32 mouse cellular contexts compared by ENCODE assay signal in genomic region chr2:29076226-29076625, GRCm38 (mm10). TPM values are rescaled to one million over a fixed set of nuclear protein-coding genes. Genes with fewer than 3 reads are reported as not detected.
"Had no signal": no experiment of that assay in that cellular context is flagged by ENCODE, and none has a peak within 500 bp of the region (broad histone marks: within the 10 kb centered on the region; RNA-seq: fewer than 3 reads in every experiment).

No protein-coding gene starts in this region.

- H3K27me3 ChIP-seq: heart, embryonic 13.5 days; heart, embryonic 15.5 days; hindbrain, embryonic 13.5 days; hindbrain, embryonic 15.5 days; kidney, embryonic 15.5 days; limb, embryonic 13.5 days; limb, embryonic 15.5 days; liver, embryonic 12.5 days had no signal

- H3K4me3 ChIP-seq: heart, embryonic 13.5 days; heart, embryonic 15.5 days; hindbrain, embryonic 13.5 days; hindbrain, embryonic 15.5 days; kidney, embryonic 15.5 days; limb, embryonic 13.5 days; limb, embryonic 15.5 days; liver, embryonic 12.5 days had no signal

- DNase-seq: gastrocnemius, postnatal 14 days; gastrocnemius, postnatal 36 days; heart, adult 18-20 months; heart, postnatal 14 days; heart, postnatal 36 days; kidney, adult 11 months; kidney, adult 2 months; kidney, adult 9 months; kidney, postnatal 14 days; kidney, postnatal 36 days; layer of hippocampus, adult 9-11 months; layer of hippocampus, postnatal 36 days; left cerebral cortex, postnatal 4 days had no signal

- ATAC-seq: hindbrain, postnatal 0 days; intestine, embryonic 16.5 days; liver, embryonic 12.5 days had no signal

- H3K4me1 ChIP-seq: heart, embryonic 13.5 days; heart, embryonic 15.5 days; hindbrain, embryonic 13.5 days; hindbrain, embryonic 15.5 days; kidney, embryonic 15.5 days; limb, embryonic 13.5 days; limb, embryonic 15.5 days; liver, embryonic 12.5 days had no signal

- H3K9me3 ChIP-seq: heart, embryonic 13.5 days; heart, embryonic 15.5 days; hindbrain, embryonic 13.5 days; hindbrain, embryonic 15.5 days; kidney, embryonic 15.5 days; limb, embryonic 13.5 days; limb, embryonic 15.5 days; liver, embryonic 12.5 days had no signal

- H3K9ac ChIP-seq: heart, embryonic 13.5 days; heart, embryonic 15.5 days; hindbrain, embryonic 13.5 days; hindbrain, embryonic 15.5 days; kidney, embryonic 15.5 days; limb, embryonic 13.5 days; limb, embryonic 15.5 days; liver, embryonic 12.5 days; liver, embryonic 14.5 days had no signal

- H3K4me2 ChIP-seq: heart, embryonic 11.5 days; heart, embryonic 13.5 days; heart, embryonic 15.5 days; hindbrain, embryonic 13.5 days; hindbrain, embryonic 15.5 days; kidney, embryonic 15.5 days; limb, embryonic 13.5 days; limb, embryonic 15.5 days; liver, embryonic 12.5 days had no signal

- H3K27ac ChIP-seq: hindbrain, embryonic 13.5 days; hindbrain, embryonic 15.5 days; hindbrain, postnatal 0 days; kidney, embryonic 15.5 days; kidney, postnatal 0 days; limb, embryonic 13.5 days; limb, embryonic 15.5 days; liver, embryonic 12.5 days; liver, embryonic 14.5 days had no signal

RNA-seq across cellular contexts. Expression of gene Cfap77, which starts 21.4 kb away (rescaled TPM):
- total RNA-seq: gastrocnemius, adult 18-20 months; gastrocnemius, adult 8-10 months; gastrocnemius, postnatal 14 days; gastrocnemius, postnatal 36 days; heart, postnatal 36 days; hematopoietic stem cell, adult 5-6 weeks; left cerebral cortex, adult 18-20 months; liver, adult 2 months had no signal
- polyA plus RNA-seq: limb, embryonic 11.5 days had no signal
